Mouse (Mus musculus) lung, postnatal 4 days (tissue): ENCODE results near the gene Kctd14.
"Not testable (repeated sequence)": the region's sequence is repeated elsewhere in the genome, so short reads cannot be mapped to it uniquely, and the experiment has no call there.

Experiments
- DNase-seq, 2 experiments: peaks; one replicate each; pipeline ENCODE4 v3.0.0; 2021

Gene Kctd14

GRCm38 (mm10) chr7:97451023-97451422, at the start of gene Kctd14:
Kctd14 (plus strand) TSS chr7:97451323.
- DNase-seq = not testable (repeated sequence)

- DNase-seq = no peak
Measured at GRCm38 (mm10) chr7:97407145-97407544, 44.0 kb upstream of the Kctd14 start.

GRCm38 (mm10) chr7:97411106-97411505, 40.0 kb upstream of the Kctd14 start:
- DNase-seq = no peak

GRCm38 (mm10) chr7:97411575-97411974, 39.5 kb upstream of the Kctd14 start:
- no peak for DNase-seq

GRCm38 (mm10) chr7:97413981-97414380, 37.1 kb upstream of the Kctd14 start:
- no peak for DNase-seq

GRCm38 (mm10) chr7:97414426-97414825, 36.7 kb upstream of the Kctd14 start:
- DNase-seq = no peak

- DNase-seq = no peak
Measured at GRCm38 (mm10) chr7:97414915-97415687, 36.0 kb upstream of the Kctd14 start.

- no peak for DNase-seq
Measured at GRCm38 (mm10) chr7:97416473-97416872, 34.6 kb upstream of the Kctd14 start.

GRCm38 (mm10) chr7:97416906-97417777, 34.0 kb upstream of the Kctd14 start, which contains the start of gene Thrsp:
Thrsp (minus strand) TSS chr7:97417730.
- DNase-seq = peak; percentile 50 to 62

GRCm38 (mm10) chr7:97418717-97419116, 32.4 kb upstream of the Kctd14 start:
- DNase-seq = peak; percentile 41 to 71

- DNase-seq = no peak
Measured at GRCm38 (mm10) chr7:97419163-97419562, 32.0 kb upstream of the Kctd14 start.

- DNase-seq = no peak
Measured at GRCm38 (mm10) chr7:97420406-97420805, 30.7 kb upstream of the Kctd14 start.

- peak in 1 of 2 experiments; percentile 46 for DNase-seq
Measured at GRCm38 (mm10) chr7:97420958-97421651, 30.0 kb upstream of the Kctd14 start.

GRCm38 (mm10) chr7:97423754-97424153, 27.4 kb upstream of the Kctd14 start:
- DNase-seq = no peak

- DNase-seq = peak; percentile 84 to 92
Measured at GRCm38 (mm10) chr7:97424621-97425245, 26.4 kb upstream of the Kctd14 start.

- peak in 1 of 2 experiments; percentile 31 for DNase-seq
Measured at GRCm38 (mm10) chr7:97426566-97426965, 24.6 kb upstream of the Kctd14 start.

GRCm38 (mm10) chr7:97427296-97427695, 23.8 kb upstream of the Kctd14 start:
- no peak for DNase-seq

- DNase-seq = no peak
Measured at GRCm38 (mm10) chr7:97427778-97428420, 23.2 kb upstream of the Kctd14 start.

- DNase-seq = no peak
Measured at GRCm38 (mm10) chr7:97429705-97430104, 21.4 kb upstream of the Kctd14 start.

GRCm38 (mm10) chr7:97433517-97433916, 17.6 kb upstream of the Kctd14 start:
- not testable (repeated sequence) for DNase-seq

- no peak for DNase-seq
Measured at GRCm38 (mm10) chr7:97434517-97434916, 16.6 kb upstream of the Kctd14 start.

GRCm38 (mm10) chr7:97438986-97439385, 12.1 kb upstream of the Kctd14 start:
- no peak for DNase-seq
